Mouse (Mus musculus) liver, adult 2 months (tissue): ENCODE data around the gene Tnfsf8.

Source experiments
- CTCF ChIP-seq: fragments of 200-500 bp; IDR thresholded peaks from 2 replicates; pipeline ENCODE4 v1.5.1; 2011; ENCODE audit warnings: low read depth, low read length, control low read depth
- POLR2A ChIP-seq: fragments of 200-500 bp; IDR thresholded peaks from 2 replicates; pipeline ENCODE4 v1.6.1; 2011; ENCODE audit warnings: low read length, control low read depth; ENCODE audit not compliant: insufficient read depth; ENCODE audit errors: extremely low read depth

DNA sequence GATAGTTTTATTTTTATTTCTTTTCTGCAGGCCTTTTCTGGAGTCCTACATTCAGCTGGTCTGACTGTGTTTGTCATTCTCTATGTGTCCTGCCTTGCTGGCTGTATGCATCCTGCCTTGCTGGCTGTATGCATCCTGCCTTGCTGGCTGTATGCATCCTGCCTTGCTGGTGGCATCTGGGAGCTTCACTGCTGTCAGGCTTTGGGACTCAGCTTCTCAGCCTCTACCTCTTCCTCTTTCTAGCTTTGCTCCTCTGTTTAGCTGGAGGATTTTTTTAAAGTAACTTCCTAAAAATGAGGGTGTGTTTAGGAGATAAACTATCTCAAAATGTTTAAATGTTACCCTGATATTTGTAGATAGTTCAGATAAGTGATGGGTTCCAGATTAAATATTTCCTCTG lies 36.0 kb upstream of the Tnfsf8 start:
- TF ChIP-seq POLR2A: no peak
- no peak for TF ChIP-seq CTCF
